Mouse (Mus musculus) ovary, adult 2 months (tissue): ENCODE results near the gene Btbd35f12. TPM values are rescaled to one million over a fixed set of nuclear protein-coding genes. Genes with fewer than 3 reads are reported as not detected.

Experiments
- polyA plus RNA-seq: library from polyadenylated mRNA; depleted of rRNA; stranded (reverse); fragments of >200 nt; gene quantifications from 2 replicates; pipeline ENCODE4 v1.2.3, GENCODE M21; 2012; rRNA removed

The Btbd35f12 gene
- not detected in 2 replicates for polyA plus RNA-seq

DNA sequence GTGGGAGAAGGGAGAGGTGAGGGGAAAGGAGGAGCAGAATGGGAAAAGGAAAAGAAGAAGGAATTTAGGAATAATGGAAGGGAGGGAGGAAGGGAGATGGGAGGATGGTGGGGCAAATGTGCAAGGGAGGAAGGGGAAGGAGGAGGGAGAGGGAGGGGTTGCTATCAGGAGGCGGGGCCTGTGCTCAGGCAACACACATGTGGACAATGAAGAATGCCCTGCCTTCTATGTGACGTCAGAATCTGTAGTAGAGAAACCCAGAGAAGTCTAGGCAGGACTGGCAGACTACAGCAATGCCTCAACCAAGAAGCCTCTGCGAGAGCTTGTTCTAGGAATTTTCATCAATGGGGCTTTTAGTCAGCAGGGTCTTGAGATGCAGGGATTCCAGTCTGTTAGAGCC, at the start of gene Btbd35f12:
Btbd35f12 (plus strand) TSS at position 301 of the 400 bp plus-strand sequence.

Other genes with a start within 250 kb of the Btbd35f12 start
- gene Spin2-ps6, start 78.5 kb upstream of the Btbd35f12 start, polyA plus RNA-seq = not detected in 2 replicates